Mouse (Mus musculus): ENCODE data around the gene Myh14.

The Myh14 gene

DNA sequence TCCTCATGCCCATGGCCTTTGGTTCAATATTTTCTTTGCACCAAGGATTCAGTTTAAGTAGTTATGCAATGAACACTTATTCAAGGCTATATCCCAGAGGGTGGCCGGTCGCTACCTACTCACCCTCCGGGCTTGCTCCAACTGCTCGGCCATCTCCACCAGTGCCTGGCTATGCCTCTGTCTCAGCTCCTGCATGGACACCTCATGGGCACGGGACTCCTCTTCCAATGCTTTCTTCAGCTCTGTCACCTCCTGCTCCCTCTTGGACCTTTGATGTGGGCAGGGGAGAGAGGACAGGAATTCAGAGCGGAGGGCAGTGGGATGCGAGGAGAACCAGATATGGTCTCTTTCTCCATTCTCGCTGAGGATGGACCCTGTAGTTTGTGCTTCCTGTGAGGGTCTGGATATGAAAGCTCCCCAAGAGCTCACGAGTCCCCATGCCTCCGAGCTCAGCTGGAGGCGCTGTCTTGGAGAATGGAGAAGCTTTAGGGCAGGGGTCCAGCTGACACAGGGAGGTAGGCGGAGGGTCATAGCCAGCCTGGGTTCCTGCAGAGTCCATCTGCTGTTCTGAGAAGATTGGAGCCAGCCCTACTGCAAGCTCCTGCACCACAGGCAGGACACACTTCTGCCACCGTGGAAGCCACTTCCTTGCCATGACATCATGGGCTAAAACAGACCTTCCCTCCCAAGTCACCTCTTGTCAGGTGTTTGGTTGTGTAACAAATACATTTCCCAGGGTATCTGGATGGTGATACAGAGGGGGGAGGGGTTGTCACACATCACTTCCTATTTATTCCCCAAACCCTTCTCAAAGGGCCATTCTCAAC, 45.2 kb downstream of the Myh14 start:
- H3K36me3 ChIP-seq (ENCODE audit: insufficient read depth, low read length): peaks cover 11% of the 10 kb centered on the region
- H3K4me3 ChIP-seq (replicated peaks; ENCODE audit: low read length): no peak overlapping the region
- no peaks in the 10 kb centered on the region for H3K9me3 ChIP-seq (ENCODE audit: low read length)
- TF ChIP-seq POU5F1 (IDR thresholded peaks at IDR 0.05; ENCODE audit: borderline replicate concordance, low read length) (no peak), CTCF (conservative IDR thresholded peaks at IDR 0.05; ENCODE audit: low read length) (no peak), NANOG (IDR thresholded peaks at IDR 0.05; ENCODE audit: borderline replicate concordance, low read length) (no peak)
- peaks cover 50% of the 10 kb centered on the region for H3K4me1 ChIP-seq (replicated peaks; ENCODE audit: low read depth, low read length)
- peaks cover 8% of the 10 kb centered on the region; the same call in 1 of the 2 replicates for H3K27me3 ChIP-seq (ENCODE audit: insufficient read depth, low read length)

DNA sequence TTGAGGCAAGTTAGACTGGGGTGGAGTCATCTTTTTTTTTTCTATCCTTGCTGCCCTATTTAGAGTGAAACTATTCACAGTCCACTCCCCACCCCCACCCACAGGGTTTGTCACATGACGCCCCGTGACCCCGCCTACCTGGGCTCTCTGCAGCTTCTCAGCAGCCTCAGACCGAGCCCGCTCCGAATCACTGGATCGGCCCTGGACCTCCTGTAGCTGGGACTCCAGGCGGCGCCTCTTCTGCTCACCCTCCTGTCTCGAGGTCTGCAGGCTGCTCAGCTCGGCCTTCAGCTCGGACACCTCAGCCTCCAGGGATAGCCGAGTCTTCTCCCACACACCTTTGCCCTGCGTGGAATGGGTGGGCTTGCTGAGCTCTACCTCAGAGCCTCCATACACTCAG, 45.8 kb downstream of the Myh14 start:
- peaks cover 11% of the 10 kb centered on the region for H3K36me3 ChIP-seq (ENCODE audit: insufficient read depth, low read length)
- TF ChIP-seq POU5F1 (IDR thresholded peaks at IDR 0.05; ENCODE audit: borderline replicate concordance, low read length): no peak
- TF ChIP-seq CTCF (conservative IDR thresholded peaks at IDR 0.05; ENCODE audit: low read length): no peak
- TF ChIP-seq NANOG (IDR thresholded peaks at IDR 0.05; ENCODE audit: borderline replicate concordance, low read length): no peak
- peaks cover 43% of the 10 kb centered on the region for H3K4me1 ChIP-seq (replicated peaks; ENCODE audit: low read depth, low read length)
- no peaks in the 10 kb centered on the region for H3K9me3 ChIP-seq (ENCODE audit: low read length)
- H3K4me3 ChIP-seq (replicated peaks; ENCODE audit: low read length): no peak overlapping the region
- H3K27me3 ChIP-seq (ENCODE audit: insufficient read depth, low read length): peaks cover 6% of the 10 kb centered on the region; the same call in 1 of the 2 replicates

DNA sequence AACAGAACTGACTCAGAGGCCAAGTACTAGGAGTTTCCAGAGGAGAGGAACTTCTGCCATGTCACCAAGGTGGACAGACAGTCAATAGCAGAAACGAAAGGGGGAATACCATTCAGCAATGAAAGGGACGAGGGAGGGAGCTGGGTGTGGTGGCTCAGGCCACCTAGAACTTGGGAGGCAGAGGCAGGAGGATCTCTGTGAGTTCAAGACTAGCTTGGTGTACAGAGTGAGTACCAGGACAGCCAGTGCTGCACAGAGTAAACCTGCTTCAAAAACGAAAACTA, 46.2 kb downstream of the Myh14 start:
- H3K4me3 ChIP-seq (replicated peaks; ENCODE audit: low read length): peak overlapping the region; percentile 59; the same call in 1 of the 2 replicates
- H3K36me3 ChIP-seq (ENCODE audit: insufficient read depth, low read length): peaks cover 11% of the 10 kb centered on the region
- H3K4me1 ChIP-seq (replicated peaks; ENCODE audit: low read depth, low read length): peaks cover 40% of the 10 kb centered on the region
- H3K9me3 ChIP-seq (ENCODE audit: low read length): no peaks in the 10 kb centered on the region
- H3K27me3 ChIP-seq (ENCODE audit: insufficient read depth, low read length): peaks cover 5% of the 10 kb centered on the region; the same call in 1 of the 2 replicates
- TF ChIP-seq CTCF (conservative IDR thresholded peaks at IDR 0.05; ENCODE audit: low read length): no peak
- TF ChIP-seq POU5F1 (IDR thresholded peaks at IDR 0.05; ENCODE audit: borderline replicate concordance, low read length): no peak
- TF ChIP-seq NANOG (IDR thresholded peaks at IDR 0.05; ENCODE audit: borderline replicate concordance, low read length): no peak

DNA sequence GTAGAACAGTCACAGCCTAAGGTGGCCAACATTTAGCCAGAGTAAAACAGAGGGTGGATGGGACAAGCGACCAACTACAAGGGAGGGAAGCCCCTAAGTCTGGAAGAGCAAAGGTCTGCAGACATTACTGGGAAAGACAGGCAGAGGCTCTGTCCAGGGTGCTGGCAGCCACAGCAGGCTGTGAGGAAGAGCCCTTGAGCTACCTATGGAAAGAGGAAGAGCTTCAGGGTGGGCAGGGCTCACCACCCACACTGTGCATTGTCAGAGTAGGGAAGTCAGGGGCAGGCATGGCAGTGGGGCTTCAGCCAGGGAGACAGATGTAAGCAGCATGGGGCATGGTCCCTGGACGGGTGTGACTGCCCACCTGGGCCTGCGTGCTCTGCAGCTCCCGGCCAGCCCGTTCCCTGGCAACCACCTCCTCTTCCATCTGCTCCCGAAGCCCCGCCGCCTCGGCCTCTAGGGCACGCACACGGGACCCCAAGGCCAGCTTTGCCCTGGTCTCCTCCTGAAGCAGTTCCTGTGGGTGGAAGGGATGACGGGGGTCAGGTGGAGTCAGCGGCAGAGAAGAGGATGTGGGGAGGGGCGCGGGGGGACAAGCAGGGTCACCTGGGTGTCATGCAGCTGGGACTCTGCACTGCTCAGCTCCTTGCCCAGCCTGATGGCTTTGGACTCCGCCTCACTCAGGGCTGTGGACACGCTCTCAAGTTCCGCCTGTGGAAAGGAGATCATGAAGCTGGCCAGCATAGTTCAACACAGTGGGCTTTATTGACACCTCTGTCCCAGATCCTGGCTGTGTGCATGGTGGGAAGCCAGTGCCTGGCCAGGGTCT, 46.7 kb downstream of the Myh14 start:
- Histone ChIP-seq H3K36me3 (ENCODE audit: insufficient read depth, low read length) (peaks cover 11% of the 10 kb centered on the region), H3K27me3 (ENCODE audit: insufficient read depth, low read length) (peaks cover 5% of the 10 kb centered on the region; the same call in 1 of the 2 replicates), H3K9me3 (ENCODE audit: low read length) (no peaks in the 10 kb centered on the region), H3K4me3 (replicated peaks; ENCODE audit: low read length) (peak overlapping the region; percentile 59), H3K4me1 (replicated peaks; ENCODE audit: low read depth, low read length) (peaks cover 35% of the 10 kb centered on the region)
- TF ChIP-seq NANOG (IDR thresholded peaks at IDR 0.05; ENCODE audit: borderline replicate concordance, low read length) (no peak), CTCF (conservative IDR thresholded peaks at IDR 0.05; ENCODE audit: low read length) (no peak), POU5F1 (IDR thresholded peaks at IDR 0.05; ENCODE audit: borderline replicate concordance, low read length) (no peak)

DNA sequence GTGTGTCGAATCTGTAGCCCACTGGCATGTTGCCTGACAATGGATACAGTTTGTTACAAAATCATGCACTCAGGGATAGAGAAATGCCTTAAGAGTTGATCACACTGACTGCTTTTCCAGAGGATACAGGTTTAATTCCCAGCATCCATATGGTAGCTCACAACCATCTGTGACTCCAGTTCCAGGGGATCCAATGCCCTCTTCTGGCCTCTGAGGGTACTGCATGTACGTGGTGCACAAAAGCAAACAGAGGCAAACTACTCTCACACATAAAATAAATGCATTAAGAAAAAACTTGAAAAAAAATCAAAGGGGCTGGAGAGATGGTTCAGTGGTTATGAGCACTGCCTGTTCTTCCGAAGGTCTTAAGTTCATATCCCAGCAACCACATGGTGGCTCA, 53.6 kb downstream of the Myh14 start:
- Histone ChIP-seq H3K27me3 (ENCODE audit: insufficient read depth, low read length) (peaks cover 4% of the 10 kb centered on the region), H3K9me3 (ENCODE audit: low read length) (0 out of 2 replicates have a peak, but pooled peaks cover 3% of the 10 kb centered on the region), H3K4me3 (replicated peaks; ENCODE audit: low read length) (no peak overlapping the region), H3K36me3 (ENCODE audit: insufficient read depth, low read length) (peaks cover 7% of the 10 kb centered on the region), H3K4me1 (replicated peaks; ENCODE audit: low read depth, low read length) (peaks cover 39% of the 10 kb centered on the region)
- TF ChIP-seq CTCF (conservative IDR thresholded peaks at IDR 0.05; ENCODE audit: low read length) (peak; percentile 71), POU5F1 (IDR thresholded peaks at IDR 0.05; ENCODE audit: borderline replicate concordance, low read length) (no peak), NANOG (IDR thresholded peaks at IDR 0.05; ENCODE audit: borderline replicate concordance, low read length) (no peak)

DNA sequence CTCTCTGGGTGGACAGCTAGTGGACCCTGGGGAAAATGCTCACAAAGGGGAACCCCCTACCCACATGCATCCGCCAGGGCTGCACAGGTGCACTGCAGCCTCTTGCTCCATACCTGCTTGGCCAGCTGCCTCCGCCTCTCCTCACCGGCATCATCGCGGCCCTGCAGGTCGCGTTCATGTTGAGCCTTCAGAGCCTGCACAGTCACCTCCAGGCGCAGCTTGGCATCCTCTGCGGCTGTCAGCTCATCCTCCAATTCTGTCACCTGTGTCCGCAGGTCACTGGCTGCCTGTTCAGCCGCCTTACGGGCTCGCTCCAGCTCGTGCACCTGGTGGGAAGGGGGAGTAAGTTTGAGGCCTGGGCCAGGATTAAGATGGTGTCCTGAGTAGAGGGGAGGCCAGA, 54.7 kb downstream of the Myh14 start:
- peaks cover 4% of the 10 kb centered on the region for H3K27me3 ChIP-seq (ENCODE audit: insufficient read depth, low read length)
- TF ChIP-seq POU5F1 (IDR thresholded peaks at IDR 0.05; ENCODE audit: borderline replicate concordance, low read length) (no peak), CTCF (conservative IDR thresholded peaks at IDR 0.05; ENCODE audit: low read length) (no peak), NANOG (IDR thresholded peaks at IDR 0.05; ENCODE audit: borderline replicate concordance, low read length) (no peak)
- H3K9me3 ChIP-seq (ENCODE audit: low read length): 0 out of 2 replicates have a peak, but pooled peaks cover 3% of the 10 kb centered on the region
- H3K36me3 ChIP-seq (ENCODE audit: insufficient read depth, low read length): peaks cover 6% of the 10 kb centered on the region
- H3K4me1 ChIP-seq (replicated peaks; ENCODE audit: low read depth, low read length): peaks cover 49% of the 10 kb centered on the region
- peak overlapping the region; percentile 71 for H3K4me3 ChIP-seq (replicated peaks; ENCODE audit: low read length)

- no peak for TF ChIP-seq NANOG (IDR thresholded peaks at IDR 0.05; ENCODE audit: borderline replicate concordance, low read length)
- no peak for TF ChIP-seq POU5F1 (IDR thresholded peaks at IDR 0.05; ENCODE audit: borderline replicate concordance, low read length)
- no peak for TF ChIP-seq CTCF (conservative IDR thresholded peaks at IDR 0.05; ENCODE audit: low read length)
- H3K4me3 ChIP-seq (replicated peaks; ENCODE audit: low read length): peak overlapping the region; percentile 71
- H3K4me1 ChIP-seq (replicated peaks; ENCODE audit: low read depth, low read length): peaks cover 55% of the 10 kb centered on the region
- peaks cover 4% of the 10 kb centered on the region for H3K27me3 ChIP-seq (ENCODE audit: insufficient read depth, low read length)
- H3K36me3 ChIP-seq (ENCODE audit: insufficient read depth, low read length): peaks cover 11% of the 10 kb centered on the region
- H3K9me3 ChIP-seq (ENCODE audit: low read length): 0 out of 2 replicates have a peak, but pooled peaks cover 3% of the 10 kb centered on the region
These were observed 55.3 kb downstream of the Myh14 start for GRCm38 (mm10) chr7:44615309-44615708.

- Histone ChIP-seq H3K4me1 (replicated peaks; ENCODE audit: low read depth, low read length) (peaks cover 66% of the 10 kb centered on the region), H3K27me3 (ENCODE audit: insufficient read depth, low read length) (peaks cover 4% of the 10 kb centered on the region), H3K9me3 (ENCODE audit: low read length) (0 out of 2 replicates have a peak, but pooled peaks cover 3% of the 10 kb centered on the region), H3K36me3 (ENCODE audit: insufficient read depth, low read length) (peaks cover 14% of the 10 kb centered on the region), H3K4me3 (replicated peaks; ENCODE audit: low read length) (peak overlapping the region; percentile 70)
- no peak for TF ChIP-seq CTCF (conservative IDR thresholded peaks at IDR 0.05; ENCODE audit: low read length)
- TF ChIP-seq NANOG (IDR thresholded peaks at IDR 0.05; ENCODE audit: borderline replicate concordance, low read length): no peak
These were observed 56.5 kb downstream of the Myh14 start for GRCm38 (mm10) chr7:44614041-44614688.

All from E14TG2a.4 (cell line).